Mouse (Mus musculus): ENCODE measurements around the gene Best1. TPM values are rescaled to one million over a fixed set of nuclear protein-coding genes. Genes with fewer than 3 reads are reported as not detected.

The Best1 gene
- total RNA-seq, 2 experiments from 2014 or later: not detected

DNA sequence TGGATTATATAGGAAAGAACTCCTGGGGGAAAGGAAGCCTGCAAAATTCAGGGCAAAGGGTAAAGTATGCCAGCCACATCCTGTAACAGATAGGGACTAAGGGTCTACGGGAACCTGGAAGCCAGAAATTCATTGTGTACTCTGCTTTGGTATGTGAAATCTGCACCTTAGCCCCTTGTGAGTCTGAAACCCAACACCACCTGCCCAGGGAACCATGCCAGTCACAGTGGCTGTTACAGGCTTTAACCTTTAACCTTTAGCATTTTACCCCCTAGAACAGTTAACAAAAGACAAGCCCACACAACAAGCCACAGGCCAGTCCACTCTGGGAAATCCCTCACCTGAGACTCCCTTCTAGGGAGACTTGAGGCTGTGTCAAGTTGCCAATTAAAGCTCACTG, 59.6 kb downstream of the Best1 start:
- ATAC-seq (replicated peaks; ENCODE audit: low FRiP score, poor library complexity, severe bottlenecking): no peak

DNA sequence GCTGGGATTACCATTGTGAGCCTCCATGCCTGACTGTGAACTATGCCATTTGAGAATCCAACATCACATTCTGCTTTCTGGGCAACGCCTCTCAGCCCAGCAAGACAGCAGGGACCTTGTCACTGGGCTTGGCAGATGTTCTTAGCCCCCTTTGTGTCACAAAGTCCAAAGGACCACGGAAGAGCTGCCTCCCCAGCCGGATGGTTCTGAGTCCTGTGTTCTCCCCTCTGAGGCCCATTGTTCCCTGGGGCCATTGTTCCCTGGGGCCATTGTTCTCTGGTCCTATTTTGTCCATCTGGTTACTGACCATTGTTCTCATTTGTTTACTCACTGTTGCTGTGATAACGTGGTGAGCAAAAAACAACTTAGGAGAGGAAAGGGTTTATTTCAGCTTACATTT, 60.5 kb downstream of the Best1 start:
- no peak for ATAC-seq (replicated peaks; ENCODE audit: low FRiP score, poor library complexity, severe bottlenecking)

DNA sequence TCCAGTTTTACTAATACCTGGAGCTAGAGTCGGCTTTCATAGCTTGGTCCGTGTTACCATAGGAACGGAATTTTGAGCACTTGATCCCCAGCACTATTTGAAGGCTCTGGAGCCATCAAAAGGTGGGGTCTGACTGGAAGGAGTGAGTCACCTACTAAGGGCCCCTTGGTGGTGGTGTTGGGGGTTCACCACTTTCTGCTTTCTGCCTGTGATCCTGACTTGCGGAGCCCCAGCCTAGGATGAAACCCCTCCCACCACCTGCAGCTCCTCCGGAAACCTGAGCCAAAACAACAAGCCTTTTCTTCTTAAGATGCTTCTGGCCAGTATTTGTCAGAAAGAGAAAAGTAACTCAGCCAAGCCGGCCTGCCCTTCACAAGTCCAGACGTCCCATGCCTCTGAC, 61.6 kb downstream of the Best1 start:
- no peak for ATAC-seq (replicated peaks; ENCODE audit: low FRiP score, poor library complexity, severe bottlenecking)

DNA sequence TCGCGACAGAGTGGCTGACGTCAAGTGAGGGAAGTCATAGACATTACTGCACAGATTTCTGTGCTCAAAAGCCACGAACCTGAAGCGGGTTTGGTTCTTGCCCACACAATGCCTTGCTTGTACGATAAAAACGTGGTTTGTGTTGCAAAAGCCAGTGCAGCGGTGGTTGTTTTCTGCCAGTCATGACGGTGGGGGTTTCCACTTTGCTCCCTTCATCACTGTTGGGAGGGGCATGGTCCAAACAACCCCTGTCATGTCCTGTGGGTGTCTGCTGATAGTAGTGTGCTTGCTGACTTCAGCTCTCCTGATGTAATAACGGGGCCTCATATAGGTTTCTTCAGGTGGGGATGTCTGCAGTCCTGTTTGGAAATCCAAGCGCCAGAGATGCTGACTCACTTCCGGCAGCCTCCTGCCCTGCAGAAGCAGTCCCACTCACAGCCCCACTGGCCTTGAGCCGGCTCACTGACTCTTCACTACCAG, 62.6 kb downstream of the Best1 start:
- peak; percentile 78 for ATAC-seq (replicated peaks; ENCODE audit: low FRiP score, poor library complexity, severe bottlenecking)

DNA sequence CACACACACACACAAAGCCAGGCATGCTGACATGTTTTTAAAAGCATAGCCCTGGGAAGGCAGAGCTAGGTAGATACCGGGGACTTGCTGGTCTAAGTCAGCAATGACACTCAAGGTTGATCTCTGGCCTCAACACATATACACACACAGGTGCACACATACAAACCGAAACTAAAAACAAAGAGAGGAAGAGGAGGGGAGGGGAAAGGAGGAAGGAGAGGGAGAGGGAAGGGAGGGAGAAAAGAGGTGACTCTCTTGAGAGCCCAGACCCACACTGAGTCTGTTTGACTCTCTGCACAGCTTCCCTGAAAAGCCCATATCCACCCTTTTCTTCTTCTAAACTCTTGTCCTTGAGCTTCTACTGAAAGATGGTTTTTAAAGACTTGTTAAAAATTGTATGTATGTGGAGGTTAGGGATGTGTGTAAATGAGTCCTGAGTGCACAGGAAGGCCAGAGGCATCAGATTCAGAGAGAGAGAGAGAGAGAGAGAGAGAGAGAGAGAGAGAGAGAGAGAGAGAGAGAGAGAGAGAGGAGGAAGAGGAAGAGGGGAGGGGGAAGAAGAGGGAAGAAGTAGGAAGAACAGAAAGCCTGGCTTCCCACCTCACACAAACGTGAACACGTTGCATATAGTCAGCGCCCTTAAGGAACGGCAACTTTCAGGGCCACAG, 63.1 kb downstream of the Best1 start:
- no peak for ATAC-seq (replicated peaks; ENCODE audit: low FRiP score, poor library complexity, severe bottlenecking)

DNA sequence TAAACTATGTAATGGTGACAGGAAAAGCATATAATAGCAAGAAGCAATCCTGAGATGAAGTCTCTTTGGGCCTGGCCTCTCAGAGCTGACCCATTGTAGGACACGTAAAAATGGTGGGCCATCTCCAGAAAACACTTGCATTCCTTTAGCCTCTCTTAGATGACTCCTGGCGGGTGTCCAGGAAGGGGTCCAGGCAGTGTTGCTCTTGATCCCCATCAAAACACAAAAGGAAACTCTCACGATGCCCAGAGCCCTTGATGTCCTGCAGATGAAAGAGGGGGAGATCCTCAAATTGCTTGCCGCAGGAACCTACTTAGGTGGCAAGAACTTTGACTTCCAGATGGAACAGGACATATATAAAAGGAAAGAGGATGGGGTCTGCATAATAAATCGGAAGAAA, 64.0 kb downstream of the Best1 start:
- no peak for ATAC-seq (replicated peaks; ENCODE audit: low FRiP score, poor library complexity, severe bottlenecking)

DNA sequence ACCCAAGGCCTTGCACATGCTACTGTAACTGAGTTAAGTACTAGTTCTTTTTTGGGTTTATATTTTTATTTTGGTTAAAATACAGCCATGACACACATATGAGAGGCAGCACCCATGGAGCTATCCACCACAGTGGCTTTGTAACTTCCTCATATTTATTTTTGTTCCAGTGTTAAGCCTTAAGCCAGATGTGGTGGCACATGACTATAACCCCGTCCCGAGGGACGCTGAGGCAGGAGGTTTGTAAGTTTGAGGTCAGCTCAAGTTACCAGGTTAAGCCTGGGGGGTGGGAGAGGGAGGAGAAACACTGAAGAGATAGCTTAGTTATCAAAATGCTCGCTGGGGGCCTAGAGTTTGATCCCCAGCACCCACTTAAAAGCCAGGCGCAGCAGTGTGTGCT, 64.9 kb downstream of the Best1 start:
- ATAC-seq (replicated peaks; ENCODE audit: low FRiP score, poor library complexity, severe bottlenecking): no peak

Other genes with a start within 250 kb of the Best1 start
- not detected in 2 replicates for gene Scgb2a2, start 154.1 kb downstream of the Best1 start, total RNA-seq (2015; ENCODE audit: low replicate concordance)
- gene Scgb2a2, start 154.1 kb downstream of the Best1 start, total RNA-seq (2017; ENCODE audit: low replicate concordance): not detected in 2 replicates
- 111 and 127 TPM in 2 replicates for gene Incenp, start 102.1 kb downstream of the Best1 start, total RNA-seq (2015; ENCODE audit: low replicate concordance)
- 137 and 289 TPM in 2 replicates for gene Incenp, start 102.1 kb downstream of the Best1 start, total RNA-seq (2017; ENCODE audit: low replicate concordance)
- 939 and 1,145 TPM in 2 replicates for gene Fth1, start 21.0 kb downstream of the Best1 start, total RNA-seq (2015; ENCODE audit: low replicate concordance)
- gene Fth1, start 21.0 kb downstream of the Best1 start, total RNA-seq (2017; ENCODE audit: low replicate concordance): 1,067 and 1,257 TPM in 2 replicates
- gene Rab3il1, start within 50 bp of the Best1 start, total RNA-seq (2015; ENCODE audit: low replicate concordance): 263 and 307 TPM in 2 replicates
- 530 and 535 TPM in 2 replicates for gene Rab3il1, start within 50 bp of the Best1 start, total RNA-seq (2017; ENCODE audit: low replicate concordance)
- 1.7 and 12.1 TPM in 2 replicates for gene Fads3, start 39.9 kb upstream of the Best1 start, total RNA-seq (2015; ENCODE audit: low replicate concordance)
- 9.3 and 18.5 TPM in 2 replicates for gene Fads3, start 39.9 kb upstream of the Best1 start, total RNA-seq (2017; ENCODE audit: low replicate concordance)
- 5.2 and 9.0 TPM in 2 replicates for gene Fads2, start 100.1 kb upstream of the Best1 start, total RNA-seq (2015; ENCODE audit: low replicate concordance)
- 4.6 and 5.8 TPM in 2 replicates for gene Fads2, start 100.1 kb upstream of the Best1 start, total RNA-seq (2017; ENCODE audit: low replicate concordance)
- 19.2 and 38.2 TPM in 2 replicates for gene Fads1, start 181.3 kb upstream of the Best1 start, total RNA-seq (2015; ENCODE audit: low replicate concordance)
- gene Fads1, start 181.3 kb upstream of the Best1 start, total RNA-seq (2017; ENCODE audit: low replicate concordance): 13.0 and 15.6 TPM in 2 replicates
- gene Tmem258, start 202.4 kb upstream of the Best1 start, total RNA-seq (2015; ENCODE audit: low replicate concordance): 87.8 and 120 TPM in 2 replicates
- gene Tmem258, start 202.4 kb upstream of the Best1 start, total RNA-seq (2017; ENCODE audit: low replicate concordance): 49.7 and 60.6 TPM in 2 replicates
- gene Fen1, start 202.5 kb upstream of the Best1 start, total RNA-seq (2015; ENCODE audit: low replicate concordance): 15.2 and 26.3 TPM in 2 replicates
- gene Fen1, start 202.5 kb upstream of the Best1 start, total RNA-seq (2017; ENCODE audit: low replicate concordance): 38.4 and 58.1 TPM in 2 replicates
- gene Myrf, start 239.1 kb upstream of the Best1 start, total RNA-seq (2015; ENCODE audit: low replicate concordance): not detected in 2 replicates
- 0.42 TPM in 1 of 2 replicates, not detected in the other for gene Myrf, start 239.1 kb upstream of the Best1 start, total RNA-seq (2017; ENCODE audit: low replicate concordance)

Measured in erythroblast, adult 5-6 weeks (primary cell).